Mouse (Mus musculus) ES-Bruce4 (cell line): ENCODE measurements at regions not wholly inside any gene's neighbourhood (a gene's known extent, or its start where the extent isn't known, plus 50 kb on each side); places are given as distances from the start of the nearest gene placed in this dataset.
A peak's percentile ranks its signal among the peaks of the same experiment; 100 is the strongest.
"Not testable (repeated sequence)": the region's sequence is repeated elsewhere in the genome, so short reads cannot be mapped to it uniquely, and the experiment has no call there.

Experiments
- H3K27ac ChIP-seq: 2 replicates; pipeline ENCODE4 v1.5.1; 2012; ENCODE audit warnings: low read length, inconsistent platforms; ENCODE audit not compliant: insufficient read depth
- H3K27me3 ChIP-seq: 2 replicates; pipeline ENCODE4 v1.6.1; 2012; ENCODE audit warnings: mild to moderate bottlenecking, low read length, inconsistent platforms; ENCODE audit not compliant: control insufficient read depth, poor library complexity, insufficient read depth, severe bottlenecking
- H3K36me3 ChIP-seq: 2 replicates; pipeline ENCODE4 v1.6.1; 2012; ENCODE audit warnings: inconsistent platforms, mild to moderate bottlenecking, low read length, moderate library complexity; ENCODE audit not compliant: control insufficient read depth, poor library complexity, insufficient read depth, severe bottlenecking
- H3K4me1 ChIP-seq: one replicate; pipeline ENCODE4 v1.8.1; 2011; ENCODE audit warnings: low read length; ENCODE audit not compliant: control insufficient read depth, insufficient read depth
- H3K4me3 ChIP-seq: 2 replicates; pipeline ENCODE4 v1.5.1; 2011; ENCODE audit warnings: low read depth, mild to moderate bottlenecking, low read length
- H3K9ac ChIP-seq: 2 replicates; pipeline ENCODE4 v1.6.1; 2012; ENCODE audit warnings: low read depth, mild to moderate bottlenecking, inconsistent platforms; ENCODE audit not compliant: poor library complexity, severe bottlenecking
- H3K9me3 ChIP-seq: replicated peaks from 2 replicates; pipeline ENCODE4 v1.6.1; 2012; ENCODE audit warnings: mild to moderate bottlenecking, low read length, inconsistent platforms; ENCODE audit not compliant: control insufficient read depth, poor library complexity, insufficient read depth, severe bottlenecking
- CTCF ChIP-seq: IDR thresholded peaks from one replicate; pipeline ENCODE4 v1.8.1; 2011; ENCODE audit warnings: low read depth, low read length
- EP300 ChIP-seq: IDR thresholded peaks from 2 replicates; pipeline ENCODE4 v1.6.1; 2011; ENCODE audit warnings: low read depth, low read length; ENCODE audit not compliant: insufficient read depth
- POLR2A ChIP-seq: IDR thresholded peaks from one replicate; pipeline ENCODE4 v1.8.1; 2011; ENCODE audit warnings: low read length; ENCODE audit not compliant: insufficient read depth

DNA sequence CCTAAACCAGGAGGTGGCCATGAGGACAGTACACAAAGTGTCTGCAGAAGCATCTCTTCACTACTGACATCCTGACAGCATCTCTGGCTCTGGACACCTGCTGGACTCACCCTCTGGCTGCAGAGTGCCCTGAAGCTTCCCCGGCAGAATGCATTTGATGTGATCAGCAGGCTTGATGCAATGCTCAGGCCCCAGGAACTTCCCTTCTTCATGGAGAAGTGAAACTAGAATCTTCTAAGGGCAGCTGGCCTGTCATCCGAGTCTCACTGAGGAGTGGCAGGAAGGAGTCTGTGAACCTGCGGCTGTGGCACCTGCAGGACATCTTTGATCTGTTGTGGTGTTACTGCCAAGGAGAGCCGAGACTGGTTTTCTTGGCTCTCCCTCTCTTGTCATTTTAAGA lies 116.2 kb downstream of the Nucb2 start:
- Histone ChIP-seq H3K9ac (no peak overlapping the region), H3K27ac (no peak overlapping the region), H3K36me3 (no peaks in the 10 kb centered on the region), H3K27me3 (no peaks in the 10 kb centered on the region), H3K4me3 (no peak overlapping the region), H3K4me1 (no peaks in the 10 kb centered on the region), H3K9me3 (no peaks in the 10 kb centered on the region)
- no peak for TF ChIP-seq POLR2A
- TF ChIP-seq CTCF = no peak
- no peak for TF ChIP-seq EP300

DNA sequence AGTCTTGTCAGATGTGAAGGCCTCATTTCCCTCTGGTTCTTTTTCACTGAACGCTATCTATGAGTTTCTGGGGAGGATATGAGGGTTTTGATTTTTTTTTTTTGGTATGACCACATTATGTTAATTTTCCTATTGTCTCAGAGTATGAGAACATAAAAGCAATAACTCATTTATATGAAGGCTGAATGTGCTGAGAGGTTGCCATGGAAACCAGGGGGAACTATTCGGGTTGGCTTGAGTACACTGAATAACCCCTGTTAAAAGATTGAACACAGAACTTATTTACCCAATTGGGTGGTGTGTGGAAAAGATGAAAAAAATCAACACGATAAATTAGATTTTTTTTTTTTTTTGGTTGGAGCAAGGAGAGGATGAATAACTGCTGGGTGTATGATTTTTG lies 129.0 kb downstream of the Nucb2 start:
- no peaks in the 10 kb centered on the region for H3K4me1 ChIP-seq
- no peaks in the 10 kb centered on the region for H3K36me3 ChIP-seq
- no peak overlapping the region for H3K4me3 ChIP-seq
- no peak overlapping the region for H3K9ac ChIP-seq
- H3K9me3 ChIP-seq = no peaks in the 10 kb centered on the region
- H3K27me3 ChIP-seq = no peaks in the 10 kb centered on the region
- H3K27ac ChIP-seq = no peak overlapping the region
- TF ChIP-seq POLR2A (no peak), CTCF (no peak), EP300 (no peak)

DNA sequence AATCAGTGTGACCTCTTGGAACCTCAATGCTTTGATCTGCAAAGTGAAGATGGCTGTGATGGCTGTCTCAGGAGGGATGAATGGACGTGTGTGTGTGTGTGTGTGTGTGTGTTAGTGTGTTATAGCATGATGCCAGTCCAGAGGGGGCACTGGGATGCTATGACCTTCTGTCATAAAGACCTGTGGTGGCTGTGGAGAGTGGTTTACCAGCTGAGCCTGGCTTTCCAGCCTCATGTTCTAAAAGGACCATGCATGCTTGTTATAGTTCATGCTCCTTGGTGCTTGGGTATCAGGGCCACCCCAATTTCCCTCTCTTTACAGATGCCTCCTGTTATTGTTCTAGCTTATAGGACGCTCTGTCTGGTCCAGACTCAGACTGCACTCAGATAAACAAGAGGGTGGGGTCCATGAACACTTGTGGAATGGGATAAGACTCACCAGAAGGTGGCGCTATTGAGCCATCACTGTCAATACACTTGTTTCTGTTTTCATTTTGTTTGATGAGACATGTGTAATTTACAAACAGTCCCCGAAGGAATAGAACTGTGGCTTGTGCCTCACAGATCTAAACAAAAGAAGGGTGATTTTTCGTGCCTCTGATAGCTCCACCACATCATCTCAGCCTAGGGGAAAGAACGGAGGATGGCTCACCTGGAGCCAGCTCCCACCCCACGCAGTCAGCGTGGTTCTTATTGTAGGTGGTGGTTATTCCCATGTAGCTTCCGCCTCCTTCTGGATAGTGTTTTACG lies 140.9 kb downstream of the Nucb2 start:
- Histone ChIP-seq H3K36me3 (no peaks in the 10 kb centered on the region), H3K9ac (no peak overlapping the region), H3K4me3 (no peak overlapping the region), H3K4me1 (no peaks in the 10 kb centered on the region), H3K9me3 (no peaks in the 10 kb centered on the region), H3K27me3 (no peaks in the 10 kb centered on the region), H3K27ac (no peak overlapping the region)
- TF ChIP-seq CTCF (peak; percentile 14), POLR2A (no peak), EP300 (no peak)

- no peak overlapping the region for H3K27ac ChIP-seq
- H3K9me3 ChIP-seq = no peaks in the 10 kb centered on the region
- H3K36me3 ChIP-seq = no peaks in the 10 kb centered on the region
- H3K9ac ChIP-seq = no peak overlapping the region
- TF ChIP-seq POLR2A (no peak), CTCF (no peak), EP300 (no peak)
- H3K27me3 ChIP-seq = no peaks in the 10 kb centered on the region
- H3K4me3 ChIP-seq = no peak overlapping the region
- H3K4me1 ChIP-seq = no peaks in the 10 kb centered on the region
Measured at GRCm38 (mm10) chr7:116654466-116654865, 150.3 kb downstream of the Nucb2 start.

DNA sequence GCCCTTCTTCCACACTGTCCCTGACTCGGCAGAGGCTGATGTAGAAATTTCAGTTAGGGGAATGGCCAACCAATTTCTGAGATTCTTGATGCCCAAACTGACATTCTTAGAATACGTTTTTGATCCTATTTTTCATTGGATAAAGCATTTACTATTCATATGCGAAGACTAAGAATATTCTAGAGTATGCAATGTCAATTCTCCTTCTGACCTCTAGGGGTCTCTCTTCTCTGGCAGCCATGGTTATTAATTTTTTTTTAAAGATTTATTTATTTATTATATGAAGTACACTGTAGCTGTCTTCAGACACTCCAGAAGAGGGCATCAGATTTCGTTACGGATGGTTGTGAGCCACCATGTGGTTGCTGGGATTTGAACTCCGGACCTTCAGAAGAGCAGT lies 152.9 kb downstream of the Nucb2 start:
- not testable (repeated sequence) for H3K27ac ChIP-seq, H3K4me1 ChIP-seq, H3K9me3 ChIP-seq, H3K27me3 ChIP-seq, H3K36me3 ChIP-seq, H3K9ac ChIP-seq, H3K4me3 ChIP-seq

GRCm38 (mm10) chr7:116665581-116665980 lies 161.4 kb downstream of the Nucb2 start:
- no peak for TF ChIP-seq POLR2A
- TF ChIP-seq CTCF = no peak
- TF ChIP-seq EP300 = no peak
- Histone ChIP-seq H3K27me3 (no peaks in the 10 kb centered on the region), H3K36me3 (no peaks in the 10 kb centered on the region), H3K4me3 (no peak overlapping the region), H3K9me3 (no peaks in the 10 kb centered on the region), H3K4me1 (no peaks in the 10 kb centered on the region), H3K27ac (no peak overlapping the region), H3K9ac (no peak overlapping the region)
